Mouse (Mus musculus) Muller cell, postnatal 12 days (primary cell): ENCODE measurements around the gene Trim80.
"Not testable (repeated sequence)": the region's sequence is repeated elsewhere in the genome, so short reads cannot be mapped to it uniquely, and the experiment has no call there.

Source experiments
- DNase-seq: peaks from one replicate; pipeline ENCODE4 v3.0.0-alpha.2; 2015; ENCODE audit errors: inconsistent ontology term

Gene Trim80

DNA sequence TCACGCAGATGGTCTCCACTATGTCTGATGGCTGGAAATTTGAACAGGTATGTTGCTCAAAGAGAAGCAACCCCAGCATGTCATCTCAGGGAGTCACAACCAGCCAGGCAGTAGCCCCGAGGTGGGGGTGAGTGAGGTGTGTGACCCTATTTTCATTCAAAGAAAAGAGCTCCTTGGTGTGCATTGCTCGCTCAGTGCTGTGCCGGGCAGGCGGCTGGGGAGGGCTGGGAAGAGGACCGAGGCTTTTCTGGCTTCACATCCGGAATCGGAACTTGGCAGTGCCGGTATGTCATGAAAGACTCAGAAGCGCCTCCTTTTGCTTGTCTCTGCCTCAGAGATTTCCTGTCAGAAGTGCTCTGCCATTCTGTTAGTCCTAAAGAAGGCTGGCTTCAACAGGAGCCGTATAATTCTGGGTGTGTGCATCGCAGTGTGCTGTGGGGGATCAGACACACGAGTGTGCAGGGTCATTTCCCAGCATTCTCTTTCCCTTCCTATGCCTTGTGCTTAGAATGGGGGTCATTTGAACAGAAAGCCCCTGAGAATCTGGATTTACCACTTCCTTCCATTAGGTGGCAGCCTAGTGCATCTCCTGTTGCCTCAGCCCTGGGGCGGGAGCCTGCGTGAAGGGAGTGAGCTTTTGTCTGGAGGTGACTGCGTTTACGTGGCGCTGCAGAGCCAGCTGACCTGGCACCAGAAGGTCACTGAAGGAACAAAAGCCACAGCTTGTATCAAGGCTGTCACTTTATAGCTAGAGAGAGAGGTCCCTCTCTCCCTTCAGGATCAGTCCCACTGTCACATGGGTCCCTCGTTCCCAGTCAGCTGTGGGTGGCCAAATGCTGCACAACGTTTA, 12.6 kb upstream of the Trim80 start:
- DNase-seq = peak; percentile 77

- DNase-seq = no peak
Measured at GRCm38 (mm10) chr11:115429307-115429706, 11.0 kb upstream of the Trim80 start.

GRCm38 (mm10) chr11:115430561-115430960, 9.8 kb upstream of the Trim80 start:
- DNase-seq = no peak

GRCm38 (mm10) chr11:115432814-115433213, 7.5 kb upstream of the Trim80 start:
- no peak for DNase-seq

- DNase-seq = no peak
Measured at GRCm38 (mm10) chr11:115433342-115433741, 7.0 kb upstream of the Trim80 start.

DNA sequence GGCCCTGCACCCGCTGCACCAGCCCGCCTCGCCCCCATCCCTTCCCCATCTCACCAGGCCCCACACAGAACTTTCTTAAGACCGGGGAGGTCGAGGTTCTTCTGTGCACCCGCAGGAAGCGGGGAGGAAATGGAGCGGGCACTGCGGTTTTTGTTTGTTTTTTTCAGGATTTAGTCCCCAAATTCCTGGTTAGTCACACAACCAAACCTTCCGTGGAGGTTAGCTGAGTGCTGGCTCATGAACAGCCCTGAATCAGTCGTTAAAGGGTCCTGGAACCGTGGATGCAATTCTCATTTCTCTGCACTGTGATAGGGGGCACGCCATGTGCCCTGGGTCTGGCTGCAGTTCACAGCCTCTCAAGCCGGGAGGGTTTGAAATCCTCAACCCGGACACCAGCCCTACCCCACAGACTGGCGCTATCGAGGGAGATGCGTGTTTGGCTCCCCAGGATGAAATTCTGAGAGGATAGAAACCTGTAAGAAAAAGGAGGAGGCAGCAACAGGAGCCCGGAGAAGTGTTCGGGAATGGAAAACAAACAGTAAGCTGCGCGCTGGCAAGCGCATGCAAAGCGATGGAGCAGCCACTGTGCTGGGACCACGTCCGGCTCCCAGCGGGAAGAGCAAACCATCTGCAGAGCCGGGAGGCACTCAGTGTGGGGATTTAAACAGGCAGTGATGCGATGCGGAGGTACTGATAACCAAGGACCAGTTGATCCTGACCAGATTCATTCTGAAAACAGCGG, 4.6 kb upstream of the Trim80 start:
- DNase-seq = peak; percentile 32

DNA sequence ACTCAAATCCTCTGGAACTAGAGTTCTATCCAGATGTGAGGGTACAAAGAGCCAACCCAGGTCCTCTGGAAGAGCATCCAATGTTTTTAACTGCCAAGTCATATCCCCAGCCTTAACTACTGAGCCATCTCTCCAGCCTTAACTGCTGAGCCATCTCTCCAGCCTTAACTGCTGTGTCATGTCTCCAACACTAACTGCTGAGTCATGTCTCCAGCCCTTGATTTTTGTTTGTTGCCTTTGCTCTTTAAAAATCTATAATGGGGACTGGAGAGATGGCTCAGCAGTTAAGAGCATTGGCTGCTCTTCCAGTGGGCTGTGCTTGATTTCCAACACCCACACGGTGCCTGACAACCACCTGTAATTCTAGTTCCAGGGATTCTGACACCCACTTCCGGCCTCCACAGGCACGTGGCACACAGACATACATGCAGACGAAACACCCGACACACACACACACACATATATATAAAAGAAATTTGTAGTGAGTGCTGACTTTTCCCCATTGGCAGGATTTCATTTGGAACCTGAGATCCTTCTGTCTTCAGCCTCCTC, 2.7 kb upstream of the Trim80 start:
- no peak for DNase-seq

GRCm38 (mm10) chr11:115439326-115439725, 1.0 kb upstream of the Trim80 start:
- DNase-seq = peak; percentile 37

DNA sequence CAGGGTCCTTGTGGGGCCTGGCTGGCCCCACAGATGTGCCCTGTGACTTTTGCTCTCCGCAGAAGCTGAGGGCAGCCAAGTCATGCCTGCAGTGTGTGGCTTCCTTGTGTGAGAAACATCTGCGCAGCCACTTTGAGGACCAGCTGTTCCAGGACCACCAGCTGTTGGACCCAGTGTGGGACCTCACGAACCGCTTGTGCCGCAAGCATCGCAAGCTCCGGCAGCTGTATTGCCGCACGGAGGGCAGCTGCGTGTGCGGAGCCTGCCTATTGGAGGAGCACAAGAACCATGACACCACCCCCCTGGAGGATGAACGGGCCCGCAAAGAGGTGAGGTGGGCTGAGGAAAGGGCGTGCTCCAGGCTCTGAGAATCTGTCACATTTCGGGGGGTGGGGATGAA, 1.1 kb downstream of the Trim80 start:
- DNase-seq = no peak

- no peak for DNase-seq
Measured at GRCm38 (mm10) chr11:115446906-115447305, 6.6 kb downstream of the Trim80 start.

DNA sequence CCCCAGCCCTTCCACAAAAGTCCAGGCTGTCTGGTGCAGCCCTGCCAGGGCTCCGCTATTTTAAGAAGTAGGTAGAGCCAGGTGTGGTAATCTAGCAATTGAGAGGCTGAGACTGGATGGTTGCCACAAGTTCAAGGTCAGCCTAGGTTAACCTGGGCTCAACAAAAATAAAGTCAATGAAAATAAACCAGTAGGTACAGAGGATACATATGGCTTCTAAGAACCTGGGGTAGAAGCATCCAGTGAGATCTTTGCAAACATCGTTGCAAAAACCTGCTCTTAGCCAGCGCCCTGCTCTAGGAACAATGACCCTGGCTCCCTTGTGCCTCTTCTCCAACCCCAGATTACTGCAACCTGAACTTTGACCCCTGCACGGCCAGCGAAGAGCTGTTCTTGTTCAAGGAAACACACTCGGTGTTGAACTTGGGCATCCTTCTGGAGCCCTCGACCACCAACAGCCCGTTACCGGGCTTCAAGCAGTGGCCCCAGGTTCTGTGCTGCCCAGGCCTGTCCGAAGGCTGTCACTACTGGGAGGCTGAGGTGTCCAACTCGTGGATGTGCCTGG, 7.1 kb downstream of the Trim80 start:
- no peak for DNase-seq

DNA sequence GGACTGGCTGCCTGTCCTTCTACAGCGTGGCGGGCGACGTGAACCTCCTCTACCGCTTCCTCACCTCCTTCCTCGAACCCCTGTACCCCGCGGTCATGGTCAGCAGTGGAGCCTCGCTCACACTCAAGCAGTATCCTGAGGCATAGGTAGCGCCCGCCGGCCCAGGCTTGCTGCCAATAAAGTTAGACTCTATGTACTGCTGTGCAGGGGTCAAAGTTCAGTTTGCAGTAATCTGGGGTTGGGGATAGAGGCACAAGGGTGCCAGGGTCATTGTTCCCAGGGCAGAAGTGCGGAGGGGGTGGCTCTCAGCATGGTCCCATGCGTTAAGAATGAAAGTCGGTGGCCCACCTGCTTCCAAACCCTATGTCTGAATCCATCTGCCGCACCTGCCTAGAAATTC, 7.7 kb downstream of the Trim80 start:
- no peak for DNase-seq

- no peak for DNase-seq
Measured at GRCm38 (mm10) chr11:115448998-115449397, 8.7 kb downstream of the Trim80 start.

GRCm38 (mm10) chr11:115450176-115450575, 9.8 kb downstream of the Trim80 start:
- DNase-seq = no peak

DNA sequence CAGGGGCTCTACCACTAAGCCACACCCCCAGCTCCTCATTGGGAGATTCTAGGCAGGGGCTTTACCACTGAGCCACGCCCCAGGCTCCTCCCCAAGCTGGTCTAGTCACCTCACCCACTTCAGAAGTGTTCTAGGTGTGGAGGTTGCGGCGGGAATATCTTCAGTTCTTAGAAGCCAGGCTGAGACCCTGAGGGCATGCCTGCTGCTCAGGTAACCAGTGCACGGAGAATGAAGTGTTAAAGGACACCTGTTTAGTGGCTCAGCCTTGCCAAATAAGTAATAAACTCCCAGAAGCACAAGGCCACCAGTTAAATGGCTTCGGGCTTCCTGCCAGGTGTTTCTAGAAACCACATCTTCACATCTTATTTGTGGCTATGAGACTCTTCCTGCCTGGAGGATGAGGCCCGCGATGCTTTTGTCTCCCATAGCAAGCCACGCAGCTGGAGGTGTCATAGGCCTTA, 11.5 kb downstream of the Trim80 start:
- no peak for DNase-seq

- DNase-seq = no peak
Measured at GRCm38 (mm10) chr11:115452281-115452860, 12.0 kb downstream of the Trim80 start.

GRCm38 (mm10) chr11:115453306-115453705, 13.0 kb downstream of the Trim80 start:
- no peak for DNase-seq

GRCm38 (mm10) chr11:115454822-115455221, 14.5 kb downstream of the Trim80 start:
- not testable (repeated sequence) for DNase-seq

- no peak for DNase-seq
Measured at GRCm38 (mm10) chr11:115455619-115456018, 15.3 kb downstream of the Trim80 start.

GRCm38 (mm10) chr11:115456182-115456581, 15.8 kb downstream of the Trim80 start:
- no peak for DNase-seq

GRCm38 (mm10) chr11:115457405-115457804, 17.1 kb downstream of the Trim80 start:
- no peak for DNase-seq

DNA sequence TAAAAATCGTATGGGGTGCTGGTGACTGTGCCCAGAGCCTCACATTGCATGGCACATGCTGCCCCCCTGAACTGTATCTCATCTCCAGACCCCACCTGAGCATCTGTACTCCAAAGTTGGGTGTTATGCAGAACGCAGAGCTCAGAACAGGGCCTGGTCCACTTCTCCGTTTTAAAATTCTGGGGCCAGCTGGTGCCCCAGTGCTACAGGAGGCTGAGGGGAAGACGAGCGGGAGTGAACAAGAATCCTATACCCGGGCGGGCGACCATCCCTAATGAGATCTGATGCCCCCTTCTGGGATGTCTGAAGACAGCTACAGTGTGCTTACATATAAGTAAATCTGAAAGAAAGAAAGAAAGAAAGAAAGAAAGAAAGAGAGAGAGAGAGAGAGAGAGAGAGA, 20.6 kb downstream of the Trim80 start:
- DNase-seq = no peak
